Mouse (Mus musculus) kidney, embryonic 15.5 days (tissue): Measurements from ENCODE around the gene Arhgef12. TPM values are rescaled to one million over a fixed set of nuclear protein-coding genes. Genes with fewer than 3 reads are reported as not detected.
A peak's percentile ranks its signal among the peaks of the same experiment; 100 is the strongest.

Experiments used
- ATAC-seq: fragments of 200-750 bp; cut with Nextera tagmentation; replicated peaks from 2 replicates; pipeline ENCODE4 v1.8.0; 2017; ENCODE audit warnings: moderate TSS enrichment; ENCODE audit not compliant: low FRiP score
- H3K27ac ChIP-seq: fragments of 300-500 bp; sonication (generic); 2 replicates; pipeline ENCODE4 v1.5.1; 2015; ENCODE audit warnings: mild to moderate bottlenecking, inconsistent platforms
- H3K27me3 ChIP-seq: fragments of 300-500 bp; sonication (generic); 2 replicates; pipeline ENCODE4 v1.6.1; 2015; ENCODE audit warnings: inconsistent platforms
- H3K36me3 ChIP-seq: fragments of 300-500 bp; sonication (generic); 2 replicates; pipeline ENCODE4 v1.6.1; 2015; ENCODE audit warnings: inconsistent platforms
- H3K4me1 ChIP-seq: fragments of 300-500 bp; sonication (generic); 2 replicates; pipeline ENCODE4 v1.6.1; 2015; ENCODE audit warnings: inconsistent platforms
- H3K4me2 ChIP-seq: fragments of 300-500 bp; sonication (generic); 2 replicates; pipeline ENCODE4 v1.6.1; 2015; ENCODE audit warnings: moderate library complexity, mild to moderate bottlenecking, inconsistent platforms
- H3K4me3 ChIP-seq: fragments of 300-500 bp; sonication (generic); replicated peaks from 2 replicates; pipeline ENCODE4 v1.5.1; 2015; ENCODE audit warnings: mild to moderate bottlenecking, inconsistent platforms
- H3K9ac ChIP-seq: fragments of 300-500 bp; sonication (generic); 2 replicates; pipeline ENCODE4 v1.6.1; 2015; ENCODE audit warnings: mild to moderate bottlenecking, inconsistent platforms
- H3K9me3 ChIP-seq: fragments of 300-500 bp; sonication (generic); replicated peaks from 2 replicates; pipeline ENCODE4 v1.6.1; 2016; ENCODE audit warnings: inconsistent platforms
- WGBS: fragments of 180-500 bp; shearing (Covaris S2); methylation state at CpG from one replicate; pipeline ENCODE4 v1.1.7; 2015; ENCODE audit warnings: mixed read lengths; 5-methylcytosine and 5-hydroxymethylcytosine counted together
- polyA plus RNA-seq: library from polyadenylated mRNA; unstranded; fragments of >200 nt; fragmentation: Nextera tagmentation; extraction: Ambion mirVana; gene quantifications from 2 replicates; pipeline ENCODE4 v1.2.1, GENCODE M21; 2015

The Arhgef12 gene
- polyA plus RNA-seq, 1 experiment from 2014 or later = 15.5 TPM

GRCm38 (mm10) chr9:43094828-43095227, 12.2 kb downstream of the Arhgef12 start:
- no peak overlapping the region for H3K4me2 ChIP-seq
- H3K4me1 ChIP-seq = peaks cover 29% of the 10 kb centered on the region
- no peak overlapping the region for H3K4me3 ChIP-seq
- no peaks in the 10 kb centered on the region for H3K9me3 ChIP-seq
- no peaks in the 10 kb centered on the region for H3K27me3 ChIP-seq
- H3K9ac ChIP-seq = no peak overlapping the region
- 84% methylated on average over 4 of the region's 4 CpGs for WGBS
- ATAC-seq = no peak
- H3K36me3 ChIP-seq = no peaks in the 10 kb centered on the region
- H3K27ac ChIP-seq = no peak overlapping the region

GRCm38 (mm10) chr9:43093803-43094202, 13.2 kb downstream of the Arhgef12 start:
- no peak for ATAC-seq
- Histone ChIP-seq H3K9me3 (no peaks in the 10 kb centered on the region), H3K27ac (no peak overlapping the region), H3K4me1 (peaks cover 26% of the 10 kb centered on the region), H3K36me3 (no peaks in the 10 kb centered on the region), H3K4me2 (no peak overlapping the region), H3K9ac (no peak overlapping the region), H3K4me3 (no peak overlapping the region), H3K27me3 (no peaks in the 10 kb centered on the region)
- WGBS = 24% methylated on average over 3 of the region's 3 CpGs

DNA sequence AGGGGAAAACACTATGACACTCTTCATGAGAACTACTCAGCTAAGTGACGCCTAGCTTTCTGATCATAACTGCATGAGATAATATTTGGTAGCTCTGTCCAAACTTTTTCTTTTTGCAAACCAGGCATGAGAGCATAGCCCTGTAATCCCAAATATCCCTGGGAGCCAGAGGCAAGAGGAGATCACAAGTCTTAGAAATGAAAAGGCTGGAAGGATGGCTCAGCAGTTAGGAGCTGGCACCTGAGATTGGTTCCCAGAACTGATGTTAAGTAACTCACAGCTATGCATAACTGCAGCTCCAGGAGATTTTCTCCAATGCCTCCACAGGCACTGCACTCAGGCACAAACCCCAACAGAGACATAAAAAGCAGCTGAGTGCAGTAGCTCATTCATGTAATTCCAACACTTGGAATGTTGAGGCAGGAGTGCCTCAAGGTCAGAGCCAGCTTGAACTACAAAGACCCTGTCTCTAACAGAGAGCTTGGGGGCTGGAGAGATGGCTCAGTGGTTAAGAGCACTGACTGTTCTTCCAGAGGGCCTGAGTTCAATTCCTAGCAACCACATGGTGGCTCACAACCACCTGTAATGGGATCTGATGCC, 21.3 kb downstream of the Arhgef12 start:
- Histone ChIP-seq H3K27ac (no peak overlapping the region), H3K4me3 (no peak overlapping the region), H3K4me1 (peaks cover 41% of the 10 kb centered on the region), H3K4me2 (no peak overlapping the region), H3K9me3 (no peaks in the 10 kb centered on the region), H3K36me3 (no peaks in the 10 kb centered on the region), H3K27me3 (no peaks in the 10 kb centered on the region), H3K9ac (no peak overlapping the region)
- 84% methylated on average over 1 of the region's 1 CpGs for WGBS
- no peak for ATAC-seq

DNA sequence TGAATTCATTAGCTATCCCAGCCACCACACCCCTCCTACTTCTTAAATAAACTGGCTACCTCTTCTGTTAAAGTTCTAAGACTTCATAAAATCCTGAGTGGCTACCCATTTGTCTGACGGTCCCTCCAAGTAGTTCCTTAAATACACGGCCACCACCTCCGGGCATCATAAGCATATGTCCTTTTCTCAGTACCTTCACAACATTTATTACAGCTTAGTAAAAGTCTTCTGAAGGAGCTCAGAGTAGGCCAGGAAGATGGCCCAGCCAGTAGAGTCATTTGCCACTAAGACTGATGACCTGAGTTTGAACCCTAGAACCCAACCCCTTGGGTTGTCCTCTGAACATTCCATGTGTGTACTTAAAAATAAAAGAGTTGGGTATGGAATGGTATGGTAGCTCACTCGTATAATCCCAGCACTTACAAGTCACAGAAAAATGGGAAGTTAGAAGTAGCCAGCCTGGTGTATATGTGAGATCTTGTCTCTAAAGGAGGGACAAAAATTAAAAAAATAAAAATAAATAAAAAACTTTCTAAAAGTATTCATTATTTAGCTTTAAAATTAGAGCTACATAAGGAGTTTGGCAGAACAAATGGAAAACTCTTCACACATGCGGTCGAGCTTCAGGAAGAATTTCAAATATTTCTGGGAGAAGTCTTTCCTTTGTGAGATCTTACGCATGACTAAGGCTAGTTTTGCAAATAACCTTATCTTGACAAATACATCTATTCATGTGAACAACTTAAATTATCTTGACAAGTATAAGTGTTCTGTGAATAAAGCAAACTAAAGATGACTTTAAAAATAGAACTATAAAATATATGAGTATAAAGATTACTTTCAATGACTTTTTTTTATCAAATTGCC, 22.3 kb downstream of the Arhgef12 start:
- H3K27ac ChIP-seq = no peak overlapping the region
- H3K4me2 ChIP-seq = no peak overlapping the region
- H3K27me3 ChIP-seq = no peaks in the 10 kb centered on the region
- no peak for ATAC-seq
- no peaks in the 10 kb centered on the region for H3K36me3 ChIP-seq
- WGBS = 66% methylated on average over 7 of the region's 7 CpGs
- no peak overlapping the region for H3K4me3 ChIP-seq
- no peaks in the 10 kb centered on the region for H3K9me3 ChIP-seq
- no peak overlapping the region for H3K9ac ChIP-seq
- H3K4me1 ChIP-seq = peaks cover 41% of the 10 kb centered on the region

DNA sequence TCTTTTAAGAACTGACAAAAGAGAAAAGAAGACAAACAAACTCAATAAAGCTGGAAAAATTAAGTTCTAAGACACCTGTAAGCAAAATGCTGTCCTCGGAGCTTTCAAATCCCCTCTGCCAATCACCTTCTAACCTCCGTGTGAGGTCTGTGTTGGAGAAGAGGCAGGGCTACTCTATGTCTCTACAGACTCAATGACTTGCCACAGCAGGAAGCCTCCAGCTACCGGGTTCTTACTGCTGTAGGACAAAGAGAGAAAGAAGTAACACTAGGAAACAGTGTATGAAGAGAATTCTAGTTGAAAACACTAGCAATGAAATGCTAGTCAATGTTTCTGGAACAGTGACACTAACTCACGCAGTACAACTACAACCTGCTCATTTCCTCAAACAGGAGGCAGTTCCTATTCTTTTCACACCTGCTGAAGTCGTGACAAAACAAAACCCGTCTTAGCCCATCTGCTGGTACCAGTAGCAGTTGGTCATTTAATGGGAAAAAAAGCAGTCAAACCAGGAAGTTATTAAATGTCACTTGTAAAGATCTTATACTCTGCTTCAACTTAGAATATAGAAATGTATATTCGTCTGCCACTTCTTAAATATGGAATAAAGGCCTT, 23.5 kb downstream of the Arhgef12 start:
- H3K4me1 ChIP-seq = peaks cover 39% of the 10 kb centered on the region
- no peaks in the 10 kb centered on the region for H3K9me3 ChIP-seq
- no peaks in the 10 kb centered on the region for H3K27me3 ChIP-seq
- no peak overlapping the region for H3K27ac ChIP-seq
- 55% methylated on average over 7 of the region's 7 CpGs for WGBS
- no peaks in the 10 kb centered on the region for H3K36me3 ChIP-seq
- no peak overlapping the region for H3K4me2 ChIP-seq
- ATAC-seq = no peak
- H3K9ac ChIP-seq = no peak overlapping the region
- no peak overlapping the region for H3K4me3 ChIP-seq

GRCm38 (mm10) chr9:43078711-43079110, 28.3 kb downstream of the Arhgef12 start:
- Histone ChIP-seq H3K9ac (no peak overlapping the region), H3K4me2 (no peak overlapping the region), H3K36me3 (no peaks in the 10 kb centered on the region), H3K9me3 (no peaks in the 10 kb centered on the region), H3K27me3 (no peaks in the 10 kb centered on the region), H3K4me1 (peaks cover 15% of the 10 kb centered on the region), H3K27ac (no peak overlapping the region), H3K4me3 (no peak overlapping the region)
- no peak for ATAC-seq
- 78% methylated on average over 3 of the region's 3 CpGs for WGBS

DNA sequence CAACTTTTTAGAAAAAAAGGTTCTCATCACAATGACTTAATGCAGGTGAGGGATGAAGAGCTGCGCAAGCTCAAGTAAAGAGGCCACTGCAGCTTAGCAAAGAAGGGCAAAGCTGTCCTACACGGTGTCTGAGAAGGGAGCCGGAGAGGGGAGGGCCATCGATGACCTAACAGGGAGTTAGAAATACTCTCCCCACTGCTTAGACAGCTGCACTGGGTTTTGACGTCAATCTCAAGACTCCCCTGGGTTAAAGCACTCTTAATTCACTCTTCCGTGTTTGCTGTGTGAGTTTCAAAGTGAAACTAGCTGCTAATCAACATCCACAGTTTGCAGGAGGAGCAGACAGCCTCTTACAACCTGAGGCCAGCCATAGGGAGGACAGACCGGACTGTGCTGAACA, 30.9 kb downstream of the Arhgef12 start:
- Histone ChIP-seq H3K9ac (no peak overlapping the region), H3K27me3 (no peaks in the 10 kb centered on the region), H3K36me3 (no peaks in the 10 kb centered on the region), H3K27ac (no peak overlapping the region), H3K4me2 (no peak overlapping the region), H3K9me3 (no peaks in the 10 kb centered on the region), H3K4me1 (peaks cover 27% of the 10 kb centered on the region), H3K4me3 (no peak overlapping the region)
- 54% methylated on average over 7 of the region's 7 CpGs for WGBS
- ATAC-seq = no peak

DNA sequence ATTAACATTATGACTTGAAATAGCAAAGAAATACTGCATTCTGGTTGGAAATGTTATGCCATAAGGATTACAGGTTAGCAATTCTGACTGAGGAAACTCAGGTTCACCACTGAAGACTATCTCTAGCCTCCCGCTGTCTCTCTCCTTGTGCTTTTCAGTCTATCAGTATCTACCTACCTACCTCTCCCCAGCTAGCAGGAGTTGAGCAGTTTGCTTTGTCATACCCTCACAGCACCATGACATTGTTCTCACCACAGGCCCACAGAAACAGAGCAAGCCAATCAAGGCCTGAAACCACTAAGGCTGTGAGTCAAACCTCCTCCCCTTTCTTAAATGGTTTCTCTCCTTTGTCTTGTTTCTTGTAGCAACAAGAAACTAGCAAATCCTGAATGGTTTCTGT, 32.4 kb downstream of the Arhgef12 start:
- no peak for ATAC-seq
- Histone ChIP-seq H3K36me3 (no peaks in the 10 kb centered on the region), H3K4me3 (no peak overlapping the region), H3K9ac (no peak overlapping the region), H3K9me3 (no peaks in the 10 kb centered on the region), H3K27ac (no peak overlapping the region), H3K27me3 (no peaks in the 10 kb centered on the region), H3K4me2 (no peak overlapping the region), H3K4me1 (peaks cover 33% of the 10 kb centered on the region)
- 95% methylated on average over 1 of the region's 1 CpGs for WGBS

DNA sequence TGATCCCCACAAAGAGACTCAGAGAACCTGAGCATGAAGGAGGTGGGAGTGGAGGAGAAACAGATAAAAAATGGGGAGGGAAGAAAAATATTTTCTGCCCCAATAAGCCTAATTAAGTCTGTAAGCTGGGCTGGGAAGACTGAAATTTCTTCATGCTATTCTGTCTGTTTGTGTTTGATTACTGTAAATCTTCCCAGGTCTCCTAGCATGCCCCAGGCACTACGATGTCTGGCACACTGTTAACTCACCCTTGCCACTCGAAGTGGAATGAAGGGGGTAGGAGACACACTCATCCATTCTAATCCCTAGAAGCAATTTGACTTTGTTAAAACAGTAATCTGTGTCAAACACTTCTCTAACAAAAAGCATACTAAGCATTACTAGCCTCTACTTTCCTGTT, 35.3 kb downstream of the Arhgef12 start:
- no peak overlapping the region for H3K9ac ChIP-seq
- no peaks in the 10 kb centered on the region for H3K9me3 ChIP-seq
- H3K27ac ChIP-seq = peak overlapping the region; percentile 68; the same call in 1 of the 2 replicates
- H3K27me3 ChIP-seq = no peaks in the 10 kb centered on the region
- WGBS = 26% methylated on average over 2 of the region's 2 CpGs
- no peaks in the 10 kb centered on the region for H3K36me3 ChIP-seq
- ATAC-seq = no peak
- H3K4me1 ChIP-seq = peaks cover 47% of the 10 kb centered on the region
- H3K4me3 ChIP-seq = no peak overlapping the region
- H3K4me2 ChIP-seq = no peak overlapping the region

- H3K36me3 ChIP-seq = no peaks in the 10 kb centered on the region
- H3K9me3 ChIP-seq = no peaks in the 10 kb centered on the region
- H3K4me2 ChIP-seq = no peak overlapping the region
- H3K4me3 ChIP-seq = no peak overlapping the region
- peaks cover 43% of the 10 kb centered on the region for H3K4me1 ChIP-seq
- H3K27ac ChIP-seq = peak overlapping the region; percentile 68
- 20% methylated on average over 4 of the region's 4 CpGs for WGBS
- H3K9ac ChIP-seq = no peak overlapping the region
- ATAC-seq = peak; percentile 66; the same call in 1 of the 2 replicates
- no peaks in the 10 kb centered on the region for H3K27me3 ChIP-seq
These were observed 35.9 kb downstream of the Arhgef12 start for GRCm38 (mm10) chr9:43071176-43071575.

- Histone ChIP-seq H3K4me2 (no peak overlapping the region), H3K27ac (no peak overlapping the region), H3K27me3 (no peaks in the 10 kb centered on the region), H3K9me3 (no peaks in the 10 kb centered on the region), H3K4me1 (peaks cover 41% of the 10 kb centered on the region), H3K36me3 (no peaks in the 10 kb centered on the region), H3K4me3 (no peak overlapping the region), H3K9ac (no peak overlapping the region)
- ATAC-seq = no peak
- WGBS = 61% methylated on average over 4 of the region's 4 CpGs
These were observed 36.5 kb downstream of the Arhgef12 start for GRCm38 (mm10) chr9:43070566-43070965.

GRCm38 (mm10) chr9:43070153-43070552, 36.9 kb downstream of the Arhgef12 start:
- peaks cover 41% of the 10 kb centered on the region for H3K4me1 ChIP-seq
- no peak for ATAC-seq
- H3K36me3 ChIP-seq = no peaks in the 10 kb centered on the region
- H3K27me3 ChIP-seq = no peaks in the 10 kb centered on the region
- H3K4me2 ChIP-seq = no peak overlapping the region
- no peak overlapping the region for H3K9ac ChIP-seq
- no peak overlapping the region for H3K4me3 ChIP-seq
- H3K9me3 ChIP-seq = no peaks in the 10 kb centered on the region
- 78% methylated on average over 2 of the region's 2 CpGs for WGBS
- H3K27ac ChIP-seq = no peak overlapping the region
